Mouse (Mus musculus) C2C12 (cell line): ENCODE measurements around the gene Ydjc.

Experiments used
- CEBPB ChIP-seq: IDR thresholded peaks from one replicate; pipeline ENCODE4 v1.6.1; 2011; ENCODE audit warnings: low read depth, mild to moderate bottlenecking, control low read depth, moderate library complexity
- CTCF ChIP-seq: IDR thresholded peaks from one replicate; pipeline ENCODE4 v1.5.1; 2011; ENCODE audit not compliant: control insufficient read depth, insufficient read depth, insufficient read length
- MAX ChIP-seq: IDR thresholded peaks from one replicate; pipeline ENCODE4 v1.6.1; 2011; ENCODE audit warnings: mild to moderate bottlenecking, control low read depth
- MYOD1 ChIP-seq: IDR thresholded peaks from one replicate; pipeline ENCODE4 v1.6.1; 2011; ENCODE audit warnings: low read depth; ENCODE audit not compliant: control insufficient read depth, insufficient read length
- MYOG ChIP-seq: IDR thresholded peaks from one replicate; pipeline ENCODE4 v1.6.1; 2011; ENCODE audit not compliant: control insufficient read depth, insufficient read length; ENCODE audit errors: extremely low read depth
- USF1 ChIP-seq: IDR thresholded peaks from one replicate; pipeline ENCODE4 v1.6.1; 2011; ENCODE audit warnings: low read depth, mild to moderate bottlenecking, control low read depth, moderate library complexity

DNA sequence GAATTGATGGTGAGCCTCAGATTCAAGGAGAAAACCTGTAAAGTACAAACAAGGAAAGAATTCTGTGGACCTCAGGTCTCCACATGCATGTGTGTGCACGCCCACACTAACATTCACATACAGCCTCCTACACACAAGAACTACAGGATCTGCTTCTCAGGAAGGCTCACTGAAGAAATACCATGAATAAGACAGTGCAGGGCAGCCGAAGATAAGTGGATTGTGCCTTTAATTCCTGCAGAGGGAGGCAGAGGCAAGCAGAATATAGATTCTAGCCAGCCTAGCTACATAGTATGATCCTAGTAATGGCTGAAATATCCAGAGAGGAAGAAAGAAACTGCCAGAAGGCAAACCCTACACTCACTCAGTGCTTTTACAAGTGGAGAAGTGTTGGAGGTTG, 57.6 kb downstream of the Ydjc start:
- TF ChIP-seq MYOD1 (no peak), CTCF (no peak), MYOG (no peak), CEBPB (no peak), USF1 (no peak), MAX (no peak)
